Mouse (Mus musculus) c-Kit-positive CD71-positive TER-119-negative erythroid progenitor cells, embryonic 14.5 days (primary cell): ENCODE measurements at regions not wholly inside any gene's neighbourhood (a gene's known extent, or its start where the extent isn't known, plus 50 kb on each side); places are given as distances from the start of the nearest gene placed in this dataset.

Source experiments
- DNase-seq: peaks from one replicate; pipeline ENCODE4 v3.0.0-alpha.2; 2013; ENCODE audit warnings: low read depth

DNA sequence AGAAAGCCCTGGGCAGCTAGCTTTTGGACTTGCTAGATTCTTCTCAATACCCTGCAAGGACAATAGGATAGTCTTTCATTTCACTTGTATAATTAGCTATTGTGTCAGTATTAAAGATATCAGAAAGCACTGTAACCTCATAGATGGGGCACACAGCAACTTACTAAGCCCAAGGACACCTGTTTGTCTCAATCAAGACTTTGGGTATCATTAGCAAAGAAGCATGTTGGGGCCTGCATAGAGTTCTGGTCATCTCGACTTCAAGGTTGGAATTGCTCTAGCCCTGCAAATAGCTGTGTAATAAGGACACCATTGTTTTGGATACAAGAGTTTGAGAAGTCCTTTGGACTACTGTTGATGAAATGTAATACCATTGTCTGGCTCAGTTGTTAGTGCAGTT lies 104.6 kb upstream of the Rspo3 start:
- no peak for DNase-seq

DNA sequence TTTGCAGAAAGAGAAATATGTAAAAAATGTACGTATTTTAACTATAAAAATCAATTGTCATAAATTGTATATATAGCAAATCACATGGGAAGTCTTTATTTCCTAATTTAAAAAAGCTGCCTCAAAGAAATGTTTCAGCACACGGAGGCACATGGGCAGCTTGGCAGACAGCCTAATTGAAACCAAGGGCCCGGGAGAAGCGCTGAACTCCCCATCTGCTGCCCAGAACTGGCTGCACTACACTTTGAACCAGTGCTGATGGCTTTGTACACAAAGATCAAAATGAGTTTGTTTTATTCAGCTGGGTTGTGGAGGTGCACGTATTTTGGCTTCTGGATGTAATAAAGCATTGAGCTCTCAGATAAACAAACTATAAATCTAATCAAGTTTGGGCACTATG lies 100.2 kb upstream of the Rspo3 start:
- no peak for DNase-seq

DNA sequence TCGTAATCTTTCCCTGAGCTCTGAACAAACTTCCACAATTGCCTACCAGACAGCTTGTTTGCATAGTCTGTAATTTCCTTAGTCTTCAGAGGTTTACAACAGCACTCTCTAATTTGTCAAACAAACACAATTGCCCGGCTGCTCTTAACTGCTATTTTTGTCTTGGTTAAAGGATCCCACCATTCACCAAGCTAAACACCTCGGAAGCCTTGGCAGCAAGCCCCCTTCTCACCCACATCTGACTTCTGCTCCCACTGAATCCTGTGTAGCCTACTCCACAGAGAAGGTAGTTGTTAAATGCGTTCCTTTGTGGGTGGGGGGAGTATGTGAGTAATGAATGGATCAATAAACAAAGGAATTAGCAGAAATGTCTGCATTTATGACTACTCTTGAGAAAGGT lies 59.8 kb upstream of the Rspo3 start:
- no peak for DNase-seq

DNA sequence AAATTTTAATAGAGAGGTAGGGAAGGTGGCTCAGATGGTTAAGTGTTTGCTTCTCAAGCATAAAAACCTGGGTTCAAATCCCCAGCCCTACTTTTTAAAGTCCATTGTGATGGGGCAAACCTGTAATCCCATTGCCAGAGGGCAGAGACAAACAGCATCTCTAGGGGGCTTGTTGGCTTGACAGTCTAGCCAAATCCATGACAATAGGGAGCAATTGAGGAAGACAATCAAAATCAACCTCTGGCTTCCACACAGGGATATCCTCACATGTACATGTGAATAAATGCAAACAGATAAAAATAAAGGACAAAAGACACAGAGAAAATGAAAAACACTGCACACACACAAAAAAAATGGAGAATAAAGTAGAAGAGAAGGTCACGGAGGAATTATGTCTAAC lies 59.3 kb upstream of the Rspo3 start:
- DNase-seq: no peak

DNA sequence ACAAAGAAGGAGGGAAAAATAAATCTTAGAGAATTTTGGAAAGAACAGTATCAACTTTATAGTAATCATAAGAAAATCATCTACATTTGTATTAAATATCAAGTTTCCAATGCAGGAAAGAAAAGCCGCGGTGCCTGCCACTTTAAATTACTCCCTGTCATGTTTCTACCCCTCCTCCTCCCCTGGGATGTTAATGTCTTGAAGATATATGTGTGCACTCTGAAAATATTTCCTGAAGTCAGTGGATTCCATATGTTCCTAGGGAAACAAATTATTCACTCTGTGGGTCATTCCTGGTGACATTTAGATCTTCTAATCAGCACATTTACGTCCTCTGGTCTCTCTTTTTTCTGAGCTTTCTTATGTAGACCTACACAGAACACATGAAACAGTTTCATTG lies 57.2 kb upstream of the Rspo3 start:
- DNase-seq: no peak

DNA sequence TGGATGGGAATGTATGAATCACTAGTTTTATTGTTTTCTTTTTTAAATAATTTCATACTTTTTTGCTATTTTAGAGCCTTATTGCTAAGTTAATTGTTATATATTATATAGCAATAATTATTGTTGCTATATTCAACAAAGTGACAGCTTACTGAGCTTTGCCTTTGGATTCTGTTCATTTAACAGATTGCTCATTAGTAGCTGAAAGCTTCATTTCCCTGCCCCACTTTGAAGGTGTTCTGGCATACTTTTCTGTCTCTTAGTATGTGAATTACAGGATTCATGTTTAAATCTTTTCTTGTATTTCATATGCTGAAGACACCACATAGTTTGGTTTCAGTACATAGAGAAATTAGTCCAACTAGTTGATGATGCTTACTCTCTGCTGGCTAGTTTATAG lies 54.5 kb upstream of the Rspo3 start:
- no peak for DNase-seq

DNA sequence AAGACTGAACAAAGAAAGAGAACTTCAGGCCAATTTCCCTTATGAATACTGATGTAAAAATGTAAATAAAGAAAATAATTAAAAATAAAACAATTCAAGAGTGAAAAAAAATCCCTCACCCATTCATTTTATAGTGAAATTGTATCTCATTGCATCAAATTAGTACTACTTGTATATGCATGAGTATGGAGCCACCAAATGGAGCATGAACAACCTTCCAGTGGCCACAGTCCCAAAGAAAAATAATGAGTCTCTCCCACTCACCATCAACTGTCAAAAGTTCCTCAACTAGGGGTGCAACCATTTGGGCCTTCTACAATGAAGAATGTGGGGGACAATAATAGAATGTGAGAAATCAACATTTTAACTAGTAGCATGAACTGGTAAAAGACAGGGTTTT lies 54.1 kb upstream of the Rspo3 start:
- no peak for DNase-seq
